Mouse (Mus musculus): ENCODE measurements around the gene Gm43302.
"Not testable (repeated sequence)": the region's sequence is repeated elsewhere in the genome, so short reads cannot be mapped to it uniquely, and the experiment has no call there.

GRCm38 (mm10) chr5:105196308-105196707, 97.2 kb downstream of the Gm43302 start:
- TF ChIP-seq CTCF (IDR thresholded peaks at IDR 0.05; ENCODE audit: borderline replicate concordance, insufficient read depth, low read depth, low read length); POLR2A (IDR thresholded peaks at IDR 0.05; ENCODE audit: borderline replicate concordance, insufficient read depth, low read length): not testable (repeated sequence)
